Mouse (Mus musculus): Measurements from ENCODE around the gene Fam13a.

- no peak for TF ChIP-seq CTCF (IDR thresholded peaks at IDR 0.05; ENCODE audit: borderline replicate concordance, control insufficient read depth, extremely low read depth, insufficient read depth, low read length, poor library complexity)
- no peak for TF ChIP-seq POLR2A (IDR thresholded peaks at IDR 0.05; ENCODE audit: control insufficient read depth, extremely low read depth, insufficient read depth, low read length, poor library complexity)
Measured at GRCm38 (mm10) chr6:58896648-58897047, 127.7 kb downstream of the Fam13a start.
